Mouse (Mus musculus): ENCODE results near the gene Map6d1. TPM values are rescaled to one million over a fixed set of nuclear protein-coding genes. Genes with fewer than 3 reads are reported as not detected.

Map6d1 gene
- polyA plus RNA-seq, 1 experiment from 2014 or later = 0.60 TPM

DNA sequence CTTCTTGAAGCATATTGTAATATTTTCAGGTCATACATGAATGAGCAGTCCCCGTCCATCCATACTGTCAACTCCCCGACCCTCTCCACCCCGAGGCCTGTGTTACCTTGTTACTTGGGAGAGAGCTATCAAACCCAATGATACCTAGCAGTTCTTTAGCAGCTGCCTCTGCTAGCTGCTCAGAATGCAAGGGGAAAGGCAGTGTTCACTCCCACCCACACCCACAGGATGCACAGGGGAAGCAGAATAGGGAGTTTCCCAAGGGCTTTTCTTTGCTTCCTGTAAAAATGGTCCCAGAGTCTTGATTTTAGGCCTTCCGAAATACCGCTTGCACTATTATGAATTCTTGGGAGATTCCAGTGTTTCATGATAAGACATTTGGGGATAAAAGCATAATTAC lies 13.0 kb downstream of the Map6d1 start:
- Histone ChIP-seq H3K4me3 (replicated peaks) (no peak overlapping the region), H3K27me3 (replicated peaks) (no peaks in the 10 kb centered on the region), H3K4me1 (replicated peaks) (no peaks in the 10 kb centered on the region), H3K4me2 (replicated peaks) (no peak overlapping the region), H3K36me3 (peaks cover 41% of the 10 kb centered on the region), H3K9ac (no peak overlapping the region), H3K9me3 (no peaks in the 10 kb centered on the region), H3K27ac (no peak overlapping the region)
- WGBS = 90% methylated on average over 5 of the region's 5 CpGs
- no peak for ATAC-seq

DNA sequence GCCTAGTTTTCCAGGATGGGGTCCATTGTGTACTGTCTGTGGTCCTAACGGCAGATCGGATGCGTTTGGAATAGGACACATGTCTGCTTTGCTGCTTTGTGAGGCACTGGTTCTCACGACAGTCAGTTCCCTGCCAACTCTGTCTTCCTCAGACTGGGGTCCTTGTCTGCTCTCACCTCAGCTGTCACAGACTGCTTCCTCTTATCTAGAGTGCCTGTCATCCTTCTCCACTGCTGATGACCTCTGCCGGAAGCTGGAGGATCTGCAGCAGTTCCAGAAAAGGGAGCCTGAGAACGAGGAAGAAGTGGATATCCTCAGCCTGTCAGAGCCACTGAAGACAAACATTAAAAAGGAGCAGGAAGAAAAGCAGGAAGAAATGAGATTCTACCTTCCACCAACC lies 13.7 kb downstream of the Map6d1 start:
- H3K9me3 ChIP-seq = no peaks in the 10 kb centered on the region
- WGBS = 67% methylated on average over 6 of the region's 6 CpGs
- no peak overlapping the region for H3K9ac ChIP-seq
- no peak overlapping the region for H3K27ac ChIP-seq
- H3K4me1 ChIP-seq (replicated peaks) = no peaks in the 10 kb centered on the region
- H3K4me3 ChIP-seq (replicated peaks) = no peak overlapping the region
- ATAC-seq = no peak
- peaks cover 47% of the 10 kb centered on the region for H3K36me3 ChIP-seq
- no peak overlapping the region for H3K4me2 ChIP-seq (replicated peaks)
- H3K27me3 ChIP-seq (replicated peaks) = no peaks in the 10 kb centered on the region

DNA sequence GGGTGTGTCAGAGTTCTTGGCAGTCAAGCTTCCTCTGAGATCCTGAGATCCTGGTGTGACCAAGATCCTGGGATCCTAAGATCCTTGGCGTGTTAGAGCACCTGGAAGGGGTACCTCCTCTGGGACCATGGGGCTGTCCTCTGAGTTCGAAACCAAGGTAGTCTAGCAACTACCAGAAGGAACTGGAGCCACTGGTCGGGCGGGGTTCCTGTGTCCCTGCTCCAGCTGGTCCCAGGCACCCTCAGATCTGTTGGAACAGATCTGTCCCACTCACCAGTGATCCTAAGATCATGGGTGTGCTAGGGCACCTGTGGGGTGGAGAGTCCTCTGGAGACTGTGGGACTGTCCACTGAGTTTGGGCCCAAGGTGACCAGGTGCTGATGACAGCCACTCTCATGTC lies 14.5 kb downstream of the Map6d1 start:
- H3K27me3 ChIP-seq (replicated peaks) = no peaks in the 10 kb centered on the region
- no peaks in the 10 kb centered on the region for H3K4me1 ChIP-seq (replicated peaks)
- no peak for ATAC-seq
- H3K36me3 ChIP-seq = peaks cover 47% of the 10 kb centered on the region
- H3K9ac ChIP-seq = no peak overlapping the region
- no peaks in the 10 kb centered on the region for H3K9me3 ChIP-seq
- no peak overlapping the region for H3K4me3 ChIP-seq (replicated peaks)
- WGBS = 96% methylated on average over 4 of the region's 4 CpGs
- H3K4me2 ChIP-seq (replicated peaks) = no peak overlapping the region
- no peak overlapping the region for H3K27ac ChIP-seq

DNA sequence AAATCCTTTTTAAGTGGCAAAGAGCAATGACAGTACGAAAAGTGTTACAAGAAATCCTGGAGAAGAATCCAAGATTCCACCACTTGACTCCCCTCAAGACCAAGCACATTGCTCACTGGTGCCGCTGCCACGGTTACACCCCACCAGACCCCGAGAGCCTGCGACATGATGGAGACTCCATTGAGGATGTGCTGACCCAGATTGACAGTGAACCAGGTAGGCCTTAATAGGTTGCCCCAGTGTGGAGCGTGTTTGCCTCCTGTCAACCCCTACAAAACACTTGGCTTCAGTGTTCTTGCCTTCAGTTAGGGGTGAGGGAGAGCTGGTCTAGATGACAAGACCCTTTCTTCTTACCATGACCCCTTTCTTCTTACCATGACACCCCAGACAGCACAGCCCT lies 18.4 kb downstream of the Map6d1 start:
- Histone ChIP-seq H3K9me3 (no peaks in the 10 kb centered on the region), H3K27ac (no peak overlapping the region), H3K4me2 (replicated peaks) (no peak overlapping the region), H3K4me1 (replicated peaks) (no peaks in the 10 kb centered on the region), H3K36me3 (peaks cover 35% of the 10 kb centered on the region), H3K27me3 (replicated peaks) (no peaks in the 10 kb centered on the region), H3K4me3 (replicated peaks) (no peak overlapping the region), H3K9ac (no peak overlapping the region)
- WGBS = 98% methylated on average over 6 of the region's 6 CpGs
- ATAC-seq = no peak

DNA sequence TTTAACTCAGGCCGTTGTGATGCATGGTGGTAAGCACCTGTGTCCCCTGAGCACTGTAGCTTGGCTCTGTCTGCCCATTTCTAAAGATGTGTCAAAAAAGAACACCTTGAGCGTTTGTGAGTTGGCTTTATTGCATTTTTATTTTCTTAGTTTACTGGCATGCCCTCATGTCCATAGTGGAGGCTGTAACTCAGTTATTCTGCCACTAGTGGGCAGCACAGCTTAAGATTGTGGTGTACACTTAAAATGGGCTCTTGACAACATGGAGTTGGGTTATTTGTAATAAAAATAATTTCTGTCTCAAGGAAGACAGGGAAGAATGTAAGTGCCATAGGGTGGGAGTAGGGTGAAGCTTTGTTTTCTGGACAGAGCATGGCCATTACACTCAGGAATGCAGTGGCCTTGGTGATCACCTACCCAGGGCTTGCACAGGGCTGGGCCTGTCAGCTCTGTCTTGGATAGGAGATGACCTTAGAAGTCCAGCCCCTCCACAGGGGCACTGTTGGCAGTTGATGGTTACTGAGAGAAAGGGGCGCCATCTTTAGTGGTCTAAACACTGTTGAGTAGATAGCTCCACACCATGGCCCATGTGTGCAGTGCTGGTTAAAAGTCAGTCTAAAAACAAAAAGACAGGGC lies 27.4 kb downstream of the Map6d1 start:
- Histone ChIP-seq H3K9ac (no peak overlapping the region), H3K9me3 (no peaks in the 10 kb centered on the region), H3K27me3 (replicated peaks) (no peaks in the 10 kb centered on the region), H3K4me1 (replicated peaks) (no peaks in the 10 kb centered on the region), H3K4me3 (replicated peaks) (no peak overlapping the region), H3K27ac (no peak overlapping the region), H3K4me2 (replicated peaks) (no peak overlapping the region), H3K36me3 (peaks cover 35% of the 10 kb centered on the region)
- WGBS = 84% methylated on average over 3 of the region's 3 CpGs
- ATAC-seq = no peak; the same call in 1 of the 2 replicates

DNA sequence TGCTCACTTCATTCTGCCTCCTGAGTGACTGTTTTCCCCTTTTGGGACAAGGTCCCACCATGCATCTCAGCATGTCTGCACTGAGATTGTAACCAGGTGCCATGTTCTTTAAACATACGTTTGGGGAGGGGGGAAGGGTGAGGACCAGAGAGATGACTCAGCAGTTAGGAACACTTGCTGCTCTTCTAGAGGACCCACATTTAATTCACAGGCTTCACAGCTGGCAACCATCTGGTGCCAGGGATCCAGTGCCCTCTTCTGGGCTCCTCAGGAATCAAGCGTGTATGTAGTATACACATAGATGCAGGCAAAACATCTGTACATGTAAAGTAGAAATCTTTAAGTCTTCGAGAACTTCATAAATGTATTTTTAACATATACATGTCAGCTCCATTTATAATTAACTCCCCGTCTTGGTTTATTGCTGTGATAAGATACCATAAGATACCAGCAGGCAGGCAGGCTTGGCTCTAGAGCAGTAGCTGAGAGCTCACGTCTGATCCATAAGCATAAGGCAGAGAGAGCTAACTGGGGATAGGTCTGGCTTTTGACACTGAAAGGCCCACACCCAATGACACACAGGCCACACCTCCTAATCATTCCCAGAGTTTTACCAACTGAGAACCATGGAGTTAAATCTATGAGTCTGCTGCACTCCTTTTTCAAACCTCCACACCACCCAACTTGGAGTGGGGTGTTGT lies 41.5 kb downstream of the Map6d1 start:
- Histone ChIP-seq H3K27me3 (replicated peaks) (no peaks in the 10 kb centered on the region), H3K27ac (no peak overlapping the region), H3K9me3 (no peaks in the 10 kb centered on the region), H3K36me3 (peaks cover 31% of the 10 kb centered on the region), H3K9ac (no peak overlapping the region), H3K4me1 (replicated peaks) (0 out of 2 replicates have a peak, but pooled peaks cover 2% of the 10 kb centered on the region), H3K4me2 (replicated peaks) (no peak overlapping the region), H3K4me3 (replicated peaks) (no peak overlapping the region)
- peak; percentile 63 for ATAC-seq
- WGBS = 68% methylated on average over 5 of the region's 5 CpGs

DNA sequence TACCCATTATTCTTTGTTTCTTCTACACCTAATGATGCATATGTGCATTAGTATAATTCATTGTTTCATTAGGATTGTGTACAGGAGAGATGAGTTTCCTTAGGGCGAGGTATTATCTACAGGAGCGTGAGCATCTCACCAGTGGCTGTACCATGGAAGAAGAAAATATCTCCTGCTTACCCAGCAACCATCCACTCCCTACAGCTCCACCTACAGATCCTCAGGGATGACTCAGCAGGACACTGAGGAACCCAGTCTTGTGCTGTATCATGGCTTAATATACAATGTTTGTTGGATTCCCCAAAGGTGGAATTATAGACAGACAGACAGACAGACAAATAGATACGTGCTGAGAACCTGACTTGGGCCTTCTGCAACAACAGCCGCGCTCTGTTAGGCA lies 44.2 kb downstream of the Map6d1 start:
- WGBS = 93% methylated on average over 5 of the region's 5 CpGs
- Histone ChIP-seq H3K9ac (no peak overlapping the region), H3K9me3 (no peaks in the 10 kb centered on the region), H3K27me3 (replicated peaks) (no peaks in the 10 kb centered on the region), H3K4me3 (replicated peaks) (no peak overlapping the region), H3K4me1 (replicated peaks) (peaks cover 2% of the 10 kb centered on the region; the same call in 1 of the 2 replicates), H3K4me2 (replicated peaks) (no peak overlapping the region), H3K27ac (no peak overlapping the region), H3K36me3 (peaks cover 31% of the 10 kb centered on the region)
- no peak for ATAC-seq

DNA sequence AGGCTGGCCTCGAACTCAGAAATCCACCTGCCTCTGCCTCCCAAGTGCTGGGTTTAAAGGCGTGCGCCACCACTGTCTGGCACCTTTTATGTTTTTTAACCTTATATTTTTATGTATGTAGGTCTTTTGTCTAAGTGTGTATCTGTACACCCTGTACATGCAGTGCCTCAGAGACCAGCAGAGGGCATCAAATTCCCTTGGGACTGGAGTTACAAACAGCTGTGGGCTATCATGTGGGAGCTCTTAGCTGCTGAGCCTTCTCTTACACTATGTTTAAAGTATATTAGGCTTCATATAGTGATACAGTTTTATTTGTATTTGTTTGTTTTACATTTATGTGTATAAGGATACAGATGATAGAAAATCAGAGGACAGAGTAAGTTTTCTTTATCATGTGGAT lies 45.6 kb downstream of the Map6d1 start:
- Histone ChIP-seq H3K4me1 (replicated peaks) (peaks cover 2% of the 10 kb centered on the region; the same call in 1 of the 2 replicates), H3K27ac (no peak overlapping the region), H3K4me2 (replicated peaks) (no peak overlapping the region), H3K27me3 (replicated peaks) (no peaks in the 10 kb centered on the region), H3K4me3 (replicated peaks) (no peak overlapping the region), H3K9me3 (no peaks in the 10 kb centered on the region), H3K36me3 (peaks cover 23% of the 10 kb centered on the region), H3K9ac (no peak overlapping the region)
- ATAC-seq = no peak
- 98% methylated on average over 3 of the region's 3 CpGs for WGBS

DNA sequence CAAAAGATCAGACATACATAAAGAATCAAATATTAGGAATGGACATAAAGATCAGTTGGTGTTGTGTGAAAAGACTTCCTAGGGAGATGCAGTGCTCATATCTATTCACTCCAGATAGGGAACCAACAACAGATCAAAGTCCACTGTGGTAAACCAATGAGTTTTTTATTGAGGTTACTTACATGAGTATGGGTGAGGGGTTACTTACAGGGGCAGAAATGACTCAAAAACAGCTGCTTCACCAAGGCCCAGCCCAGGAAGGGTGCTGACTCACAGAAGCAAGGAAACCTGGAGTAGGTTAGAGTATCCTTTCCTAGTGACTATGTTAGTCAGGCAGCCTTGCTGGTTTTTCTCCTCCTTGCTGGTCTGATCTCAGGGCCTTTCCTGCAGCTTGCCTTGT lies 49.1 kb downstream of the Map6d1 start:
- peaks cover 2% of the 10 kb centered on the region; the same call in 1 of the 2 replicates for H3K4me1 ChIP-seq (replicated peaks)
- peaks cover 26% of the 10 kb centered on the region for H3K36me3 ChIP-seq
- H3K27me3 ChIP-seq (replicated peaks) = no peaks in the 10 kb centered on the region
- peak overlapping the region; percentile 45 for H3K27ac ChIP-seq
- H3K9ac ChIP-seq = no peak overlapping the region
- H3K4me3 ChIP-seq (replicated peaks) = no peak overlapping the region
- no peak overlapping the region for H3K4me2 ChIP-seq (replicated peaks)
- peak; percentile 91 for ATAC-seq
- H3K9me3 ChIP-seq = no peaks in the 10 kb centered on the region

DNA sequence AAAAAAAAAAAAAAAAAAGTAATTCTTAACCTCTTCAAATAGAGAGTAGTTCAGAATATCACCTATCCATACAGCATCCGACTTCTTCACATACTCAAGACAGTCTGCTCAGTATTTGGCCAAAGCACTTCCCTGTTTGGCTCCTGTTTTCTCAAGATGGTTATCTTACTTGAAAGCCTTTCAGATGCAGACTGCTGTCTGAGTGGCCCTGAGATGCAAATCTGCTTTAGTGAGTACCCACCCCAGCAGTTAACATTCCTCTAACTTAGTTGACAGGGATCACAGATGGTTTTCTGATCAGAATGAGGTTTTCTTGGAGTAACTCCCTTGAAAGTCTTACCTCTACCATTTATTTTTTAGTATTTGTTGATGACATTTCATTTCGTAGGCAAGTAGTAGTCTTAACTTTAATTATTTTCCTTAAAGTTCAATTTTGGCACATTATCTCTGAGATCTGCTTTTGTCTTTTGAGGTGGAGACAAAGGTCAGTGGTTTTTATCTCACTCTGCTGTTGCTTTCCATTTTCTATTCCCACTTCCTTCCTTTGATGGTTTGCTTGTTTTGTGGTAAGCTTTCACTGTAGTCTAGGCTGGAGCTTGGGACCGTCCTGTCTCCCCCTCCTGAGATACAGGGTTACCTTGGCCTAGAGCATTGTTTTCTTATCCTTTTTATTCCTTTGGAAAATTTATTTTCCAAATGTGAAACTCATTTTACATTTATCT lies 49.8 kb downstream of the Map6d1 start:
- no peak overlapping the region for H3K4me2 ChIP-seq (replicated peaks)
- no peaks in the 10 kb centered on the region for H3K9me3 ChIP-seq
- ATAC-seq = no peak
- H3K4me3 ChIP-seq (replicated peaks) = no peak overlapping the region
- 77% methylated on average over 3 of the region's 3 CpGs for WGBS
- no peak overlapping the region for H3K9ac ChIP-seq
- no peaks in the 10 kb centered on the region for H3K27me3 ChIP-seq (replicated peaks)
- no peak overlapping the region for H3K27ac ChIP-seq
- peaks cover 29% of the 10 kb centered on the region for H3K36me3 ChIP-seq
- H3K4me1 ChIP-seq (replicated peaks) = peaks cover 2% of the 10 kb centered on the region; the same call in 1 of the 2 replicates

DNA sequence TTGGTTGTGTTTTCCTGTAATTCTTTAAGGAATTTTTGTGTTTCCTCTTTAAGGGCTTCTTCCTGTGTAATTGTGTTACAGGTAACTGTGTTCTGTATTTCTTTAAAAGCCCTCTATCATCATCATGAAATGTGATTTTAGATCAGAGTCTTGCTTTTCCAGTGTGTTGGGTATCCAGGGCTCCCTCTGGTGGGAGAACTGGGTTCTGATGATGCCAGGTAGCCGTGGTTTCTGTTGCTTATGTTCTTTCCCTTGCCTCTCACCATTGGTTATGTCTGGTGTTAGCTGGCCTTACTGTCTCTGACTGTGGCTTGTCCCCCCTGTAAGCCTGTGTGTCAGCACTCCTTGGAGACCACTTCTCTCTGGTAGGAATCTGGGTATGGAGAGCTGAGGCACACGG lies 55.8 kb downstream of the Map6d1 start:
- Histone ChIP-seq H3K27ac (no peak overlapping the region), H3K27me3 (replicated peaks) (no peaks in the 10 kb centered on the region), H3K4me2 (replicated peaks) (no peak overlapping the region), H3K36me3 (peaks cover 29% of the 10 kb centered on the region), H3K4me1 (replicated peaks) (no peaks in the 10 kb centered on the region), H3K9me3 (no peaks in the 10 kb centered on the region), H3K9ac (no peak overlapping the region), H3K4me3 (replicated peaks) (no peak overlapping the region)
- ATAC-seq = no peak
- WGBS = 67% methylated on average over 2 of the region's 2 CpGs
